Mouse (Mus musculus): ENCODE results near the gene Bckdhb.
"Not testable (repeated sequence)": the region's sequence is repeated elsewhere in the genome, so short reads cannot be mapped to it uniquely, and the experiment has no call there.

Gene Bckdhb

GRCm38 (mm10) chr9:83924878-83925687 is at the start of gene Bckdhb:
Gene Bckdhb, plus strand, starts transcription at chr9:83925145.
- peak; percentile 97 for DNase-seq

- peak; percentile 3 for DNase-seq
Observed at GRCm38 (mm10) chr9:83882191-83882590, 42.8 kb upstream of the Bckdhb start.

DNA sequence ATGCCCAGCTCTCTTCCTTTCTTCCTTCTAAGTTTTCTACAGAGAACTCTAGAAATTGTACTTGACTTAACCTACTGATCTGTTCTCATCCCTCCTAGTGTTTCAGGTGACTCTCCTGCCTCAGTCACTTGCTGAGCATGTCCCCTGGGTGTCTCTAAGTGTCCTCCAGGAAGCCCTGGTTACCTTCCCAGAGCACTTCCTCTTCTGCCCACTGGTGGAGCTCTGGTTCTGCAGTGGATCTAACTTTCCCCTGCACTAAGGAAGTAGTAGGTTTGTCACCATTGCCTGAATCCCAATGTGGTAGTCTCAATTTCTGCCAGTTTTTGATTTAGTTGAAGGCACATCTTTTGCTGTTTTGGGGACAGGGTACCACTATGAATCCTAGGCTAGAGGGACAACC is 38.8 kb upstream of the Bckdhb start:
- no peak for DNase-seq

DNA sequence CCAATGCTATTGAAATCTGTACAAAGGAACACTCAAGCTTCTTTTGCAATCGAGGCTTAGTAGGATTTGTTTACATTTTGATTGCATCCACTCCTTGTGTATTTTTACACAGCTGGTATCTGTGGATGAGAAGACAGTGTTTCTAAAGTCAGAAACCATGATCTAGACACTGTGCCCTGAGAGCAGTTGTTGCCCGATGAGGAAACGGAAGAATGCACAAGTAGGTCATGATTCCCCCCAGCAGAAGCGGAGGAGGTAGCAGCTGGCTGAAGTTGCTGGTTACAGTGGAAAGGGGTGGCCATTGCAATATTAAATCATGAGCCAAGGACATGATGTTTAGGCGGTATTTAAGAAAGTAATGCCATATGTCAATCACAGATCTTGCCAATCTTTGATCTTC is 36.7 kb upstream of the Bckdhb start:
- DNase-seq = no peak

DNA sequence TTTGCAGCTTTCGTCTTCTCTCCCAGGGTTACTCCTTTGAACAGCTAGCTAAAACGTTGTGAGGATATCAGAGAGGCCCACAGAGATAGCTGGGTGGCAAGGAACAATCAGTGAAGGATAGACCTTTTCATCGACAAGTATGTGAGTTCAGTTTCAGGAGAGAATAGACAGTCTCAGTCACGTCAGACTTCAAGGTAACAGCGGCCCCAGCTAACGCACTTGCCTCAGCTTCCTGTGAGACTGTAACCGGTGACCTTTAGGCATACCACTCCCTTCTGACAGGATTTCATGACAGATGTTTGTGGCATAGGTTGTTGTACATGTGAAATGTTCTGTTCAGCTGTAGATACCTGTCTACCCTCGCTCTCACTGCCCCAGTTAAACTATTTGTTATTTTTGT is 31.9 kb upstream of the Bckdhb start:
- DNase-seq = no peak

DNA sequence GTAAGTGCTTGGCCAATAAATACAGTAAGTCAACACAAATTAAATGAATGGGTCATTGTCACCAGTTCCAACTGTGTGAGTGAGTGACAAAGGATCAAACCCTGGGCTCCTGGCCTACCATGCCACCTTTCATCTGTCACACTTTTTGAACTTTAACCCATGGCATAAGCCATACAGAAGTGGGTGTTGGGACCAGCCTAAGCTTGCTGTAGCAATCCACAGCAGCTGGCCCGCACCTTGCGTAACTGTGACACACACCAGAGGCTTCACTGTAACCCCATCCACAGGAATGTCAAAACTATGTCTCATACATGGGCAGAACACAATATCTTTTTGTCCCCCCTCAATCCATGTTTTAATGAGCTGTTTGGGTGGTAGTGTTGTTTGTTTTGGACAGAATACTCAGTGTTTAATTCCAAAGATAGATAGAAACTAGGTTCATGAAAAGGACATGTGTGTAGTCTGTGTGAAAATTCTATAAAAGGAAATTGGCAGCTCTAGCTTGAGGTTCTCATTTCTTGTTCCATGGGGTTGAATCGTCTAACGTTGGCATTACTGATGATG is 31.1 kb upstream of the Bckdhb start:
- DNase-seq = no peak

- no peak for DNase-seq
Observed at GRCm38 (mm10) chr9:83902086-83902485, 22.9 kb upstream of the Bckdhb start.

DNA sequence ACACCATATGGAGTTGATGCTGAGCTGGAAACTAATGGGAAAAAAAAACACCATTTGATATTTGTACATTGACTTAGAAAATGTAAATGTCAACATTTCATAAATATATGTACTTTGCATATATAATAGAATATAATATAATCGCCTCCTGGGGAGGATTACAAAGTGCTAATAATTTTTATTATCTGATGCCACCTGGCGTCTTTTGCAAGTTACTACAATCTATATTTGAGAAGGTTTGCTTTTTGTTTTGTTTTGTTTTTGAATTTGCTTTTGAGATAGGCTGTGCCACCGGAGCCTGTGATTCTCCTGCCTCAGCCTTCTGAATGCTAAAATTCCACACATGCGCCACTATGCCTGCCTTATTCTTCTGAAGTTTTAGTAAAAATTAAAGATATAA is 19.1 kb upstream of the Bckdhb start:
- no peak for DNase-seq

- no peak for DNase-seq
Observed at GRCm38 (mm10) chr9:83907017-83907416, 17.9 kb upstream of the Bckdhb start.

- no peak for DNase-seq
Observed at GRCm38 (mm10) chr9:83909836-83910235, 15.1 kb upstream of the Bckdhb start.

DNA sequence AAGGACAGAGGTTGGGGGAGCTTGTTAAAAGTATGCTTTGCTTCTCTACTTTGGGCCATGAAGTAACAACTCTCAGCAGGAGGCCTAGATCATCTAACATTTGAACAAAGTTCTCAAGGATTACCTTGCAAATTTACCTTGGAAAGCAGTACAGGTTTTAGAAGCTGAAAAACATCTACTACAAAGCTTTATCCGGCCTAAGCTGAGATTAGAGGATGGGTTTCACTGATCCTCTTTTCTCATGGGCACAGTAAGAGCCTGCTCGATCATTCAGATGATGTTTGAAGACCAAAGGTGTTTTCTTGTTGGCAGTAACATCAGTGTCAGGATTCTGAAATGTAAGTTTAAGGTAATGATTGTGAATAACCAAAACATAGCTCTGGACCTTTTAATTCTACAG is 14.0 kb upstream of the Bckdhb start:
- no peak for DNase-seq

GRCm38 (mm10) chr9:83922076-83922475 is 2.9 kb upstream of the Bckdhb start:
- no peak for DNase-seq

DNA sequence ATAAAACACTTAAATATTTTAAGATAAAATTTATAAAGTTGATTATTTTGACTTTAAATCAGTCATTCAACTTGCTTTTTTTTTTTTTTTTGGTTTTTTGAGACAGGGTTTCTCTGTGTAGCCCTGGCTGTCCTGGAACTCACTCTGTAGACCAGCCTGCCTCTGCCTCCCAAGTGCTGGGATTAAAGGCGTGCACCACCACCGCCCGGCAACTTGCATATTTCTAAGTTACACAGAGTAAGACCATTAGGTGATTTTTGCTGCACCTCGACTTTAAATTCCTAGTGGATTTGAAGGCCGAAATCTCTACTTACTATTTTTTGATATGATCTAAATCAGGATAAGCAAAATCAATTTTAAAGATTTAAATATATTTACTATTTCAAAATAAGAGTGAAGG is 589 bp upstream of the Bckdhb start:
- peak; percentile 11 for DNase-seq

DNA sequence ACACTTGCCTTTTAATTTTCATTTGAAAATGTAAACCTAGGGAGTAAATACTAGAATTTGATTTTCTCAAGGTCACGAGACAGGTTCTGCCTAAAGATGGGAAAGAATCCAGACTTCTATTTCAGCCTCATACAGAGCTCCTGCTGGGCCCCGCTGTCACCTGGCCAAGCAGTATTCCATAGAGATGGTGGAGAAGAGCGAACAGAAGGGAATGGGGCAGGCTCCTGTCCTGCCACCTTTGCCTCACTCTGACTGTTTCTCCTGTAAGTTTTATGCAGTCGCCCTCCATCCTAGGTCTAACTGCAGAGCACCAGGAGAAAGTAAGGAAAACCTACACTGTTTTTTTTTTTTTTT is 720 bp downstream of the Bckdhb start:
- peak; percentile 61 for DNase-seq

GRCm38 (mm10) chr9:83926302-83926701 is 1.4 kb downstream of the Bckdhb start:
- no peak for DNase-seq

GRCm38 (mm10) chr9:83939501-83939900 is 14.6 kb downstream of the Bckdhb start:
- not testable (repeated sequence) for DNase-seq

- DNase-seq = no peak
Observed at GRCm38 (mm10) chr9:83940016-83940415, 15.1 kb downstream of the Bckdhb start.

- no peak for DNase-seq
Observed at GRCm38 (mm10) chr9:83940537-83941363, 15.8 kb downstream of the Bckdhb start.

DNA sequence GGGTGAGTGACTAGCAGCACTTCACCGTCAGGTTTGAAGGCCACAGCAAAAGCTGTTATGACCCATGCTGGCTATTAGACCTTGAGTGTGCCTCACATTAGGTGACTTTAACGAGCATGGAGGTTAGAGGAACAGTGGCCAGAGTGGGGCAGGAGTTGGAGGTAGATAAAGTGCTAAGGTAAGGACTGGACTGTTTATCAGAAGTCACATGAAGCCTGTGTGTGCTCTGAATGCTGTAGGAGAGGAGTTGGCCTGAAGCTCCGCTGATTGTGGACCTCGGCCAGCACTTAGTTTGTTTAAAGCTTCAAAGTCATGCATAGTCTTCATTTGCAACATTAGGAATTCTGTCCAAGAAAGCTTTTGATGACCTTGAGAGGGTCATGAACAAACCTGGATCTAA is 26.4 kb downstream of the Bckdhb start:
- DNase-seq = no peak

- peak; percentile 56 for DNase-seq
Observed at GRCm38 (mm10) chr9:83956632-83957314, 31.8 kb downstream of the Bckdhb start.

DNA sequence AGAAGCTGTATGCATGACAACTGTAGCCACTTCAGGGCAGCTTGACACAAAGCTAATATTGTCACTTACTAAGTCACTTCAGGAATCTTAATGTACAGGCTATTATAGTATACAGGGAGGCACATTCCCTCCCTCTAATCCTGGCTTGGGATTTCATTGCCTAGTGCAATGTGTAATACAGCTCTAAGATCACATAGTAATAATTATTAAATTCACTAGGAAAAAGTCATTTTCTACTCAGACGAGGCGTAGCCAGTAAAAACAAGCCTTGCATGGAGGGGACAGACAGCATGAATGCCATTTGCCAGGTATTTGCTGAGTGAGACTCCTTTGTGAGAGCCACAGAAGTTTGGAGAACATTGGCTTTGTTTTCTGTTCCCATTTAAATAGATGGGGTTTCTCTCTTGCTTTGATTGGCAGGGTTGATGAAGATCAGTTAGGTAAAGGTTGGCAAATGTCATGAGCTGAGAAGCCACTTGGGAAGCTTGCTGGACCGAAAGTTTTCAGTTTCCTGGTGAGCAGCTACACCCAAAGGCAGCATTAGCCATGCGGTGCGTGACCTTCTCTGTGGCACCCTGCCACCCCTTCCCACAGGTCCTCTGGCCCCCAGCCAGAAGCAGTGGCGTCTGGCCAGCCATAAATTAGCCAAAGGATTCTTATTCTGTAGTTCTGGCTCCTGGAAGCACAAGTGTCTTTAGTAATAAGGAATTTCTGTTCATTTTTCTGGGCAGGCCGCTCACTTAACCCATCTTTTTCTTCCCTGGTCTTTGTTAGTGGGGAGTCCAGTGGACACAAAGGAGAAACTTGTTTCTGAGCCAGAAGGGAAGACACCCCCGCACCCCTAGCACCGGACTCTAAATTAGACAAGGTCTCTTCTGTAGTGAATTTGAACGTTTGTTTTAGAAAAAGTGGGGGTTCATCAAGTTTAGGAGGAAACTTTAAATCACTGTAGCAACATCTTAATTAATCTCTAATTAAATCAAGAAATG is 37.4 kb downstream of the Bckdhb start:
- DNase-seq = peak; percentile 70

GRCm38 (mm10) chr9:83963296-83963695 is 38.4 kb downstream of the Bckdhb start:
- DNase-seq = no peak

All from cerebellum, adult 11-12 months (tissue).